Mouse (Mus musculus) G1E (cell line): ENCODE measurements around the gene Gm20708. TPM values are rescaled to one million over a fixed set of nuclear protein-coding genes. Genes with fewer than 3 reads are reported as not detected.
"Not testable (repeated sequence)": the region's sequence is repeated elsewhere in the genome, so short reads cannot be mapped to it uniquely, and the experiment has no call there.

Experiments
- ATAC-seq: 2 replicates; pipeline ENCODE4 v1.8.0; 2016; ENCODE audit warnings: mild to moderate bottlenecking; ENCODE audit not compliant: insufficient number of reproducible peaks, poor library complexity, low FRiP score, severe bottlenecking; ENCODE audit errors: extremely low read depth
- DNase-seq: peaks from one replicate; pipeline ENCODE4 v3.0.0; 2012; ENCODE audit warnings: low spot score
- H3K27me3 ChIP-seq: 2 replicates; pipeline ENCODE4 v1.6.1; 2012; ENCODE audit warnings: mild to moderate bottlenecking, low read length, inconsistent platforms; ENCODE audit not compliant: insufficient read depth
- H3K36me3 ChIP-seq: replicated peaks from 2 replicates; pipeline ENCODE3; 2012; ENCODE audit warnings: mild to moderate bottlenecking, inconsistent platforms
- H3K4me1 ChIP-seq: 2 replicates; pipeline ENCODE4 v1.6.1; 2012; ENCODE audit warnings: low read depth, low read length, inconsistent platforms, mixed read lengths; ENCODE audit not compliant: insufficient read depth
- H3K4me3 ChIP-seq: 2 replicates; pipeline ENCODE4 v1.5.1; 2012; ENCODE audit warnings: low read depth, mild to moderate bottlenecking, inconsistent platforms, low read length, moderate library complexity, mixed read lengths
- H3K9me3 ChIP-seq: replicated peaks from 2 replicates; pipeline ENCODE4 v1.6.1; 2012; ENCODE audit warnings: inconsistent platforms
- CTCF ChIP-seq: IDR thresholded peaks from 2 replicates; pipeline ENCODE4 v1.5.1; 2012; ENCODE audit warnings: low read depth, low read length, inconsistent platforms, mixed read lengths
- GATA1 ChIP-seq: IDR thresholded peaks from 2 replicates; pipeline ENCODE4 v1.6.1; 2012; ENCODE audit warnings: borderline replicate concordance, low read length, inconsistent platforms, mixed read lengths
- GATA2 ChIP-seq: IDR thresholded peaks from 2 replicates; pipeline ENCODE4 v1.6.1; 2012; ENCODE audit warnings: low read depth, low read length, inconsistent platforms, borderline replicate concordance
- POLR2AphosphoS5 ChIP-seq: IDR thresholded peaks from 2 replicates; pipeline ENCODE4 v1.6.1; 2012; ENCODE audit warnings: low read depth, low read length, inconsistent platforms; ENCODE audit not compliant: insufficient replicate concordance
- TAL1 ChIP-seq: conservative IDR thresholded peaks from 2 replicates; pipeline ENCODE4 v1.6.1; 2012; ENCODE audit warnings: low read depth, low read length, inconsistent platforms, mixed read lengths
- polyA plus RNA-seq: library from polyadenylated mRNA; stranded (reverse); fragments of >175 nt; gene quantifications from 2 replicates; pipeline ENCODE4 v1.2.3, GENCODE M21; 2012
- total RNA-seq, 2 experiments: library from RNA; stranded (forward) in 1 of 2; stranded (reverse) in 1 of 2; fragments of 200-1000 nt in 1 of 2; fragments of >200 nt in 1 of 2; fragmentation: Nextera tagmentation in 1 of 2; gene quantifications; 2 replicates each; pipeline ENCODE4 v1.2.3; 2014 to 2017

The Gm20708 gene
- total and polyA plus RNA-seq, 3 experiments = 0.09 to 8.7 TPM; not detected in 1

- H3K9me3 ChIP-seq = no peaks in the 10 kb centered on the region
- peak overlapping the region; percentile 70 for H3K4me3 ChIP-seq
- peak; percentile 67 for ATAC-seq
- peak; percentile 72 for DNase-seq
- peaks cover 58% of the 10 kb centered on the region for H3K4me1 ChIP-seq
- no peaks in the 10 kb centered on the region for H3K27me3 ChIP-seq
- H3K36me3 ChIP-seq = peaks cover 13% of the 10 kb centered on the region
- TF ChIP-seq POLR2AphosphoS5 (no peak), TAL1 (no peak), CTCF (peak; percentile 80)
These were observed 22.9 kb downstream of the Gm20708 start for GRCm38 (mm10) chr11:117832086-117832969.

- not testable (repeated sequence) for ATAC-seq, H3K9me3 ChIP-seq
These were observed 24.0 kb downstream of the Gm20708 start for GRCm38 (mm10) chr11:117833509-117833908.

GRCm38 (mm10) chr11:117834086-117834485 lies 24.6 kb downstream of the Gm20708 start:
- no peaks in the 10 kb centered on the region for H3K9me3 ChIP-seq
- DNase-seq (no peak), ATAC-seq (no peak)
- no peaks in the 10 kb centered on the region for H3K27me3 ChIP-seq
- H3K4me3 ChIP-seq = no peak overlapping the region
- TF ChIP-seq TAL1 = no peak
- TF ChIP-seq GATA1 = no peak
- peaks cover 13% of the 10 kb centered on the region for H3K36me3 ChIP-seq
- H3K4me1 ChIP-seq = peaks cover 52% of the 10 kb centered on the region

More at GRCm38 (mm10) chr11:117833509-117833908, 24.0 kb downstream of the Gm20708 start:
- Histone ChIP-seq H3K4me1 (peaks cover 52% of the 10 kb centered on the region), H3K36me3 (peaks cover 13% of the 10 kb centered on the region)
- DNase-seq, H3K4me3 ChIP-seq, H3K27me3 ChIP-seq: not testable (repeated sequence)

GRCm38 (mm10) chr11:117836306-117836705 lies 26.8 kb downstream of the Gm20708 start:
- H3K36me3 ChIP-seq = peaks cover 6% of the 10 kb centered on the region
- ATAC-seq (no peak), DNase-seq (no peak)
- H3K27me3 ChIP-seq = peaks cover 7% of the 10 kb centered on the region
- H3K4me3 ChIP-seq = no peak overlapping the region
- peaks cover 38% of the 10 kb centered on the region for H3K4me1 ChIP-seq
- H3K9me3 ChIP-seq = no peaks in the 10 kb centered on the region
- no peak for TF ChIP-seq CTCF

- Histone ChIP-seq H3K27me3 (peaks cover 15% of the 10 kb centered on the region), H3K9me3 (no peaks in the 10 kb centered on the region), H3K4me1 (peaks cover 24% of the 10 kb centered on the region), H3K36me3 (peaks cover 4% of the 10 kb centered on the region), H3K4me3 (no peak overlapping the region)
- DNase-seq (peak; percentile 37), ATAC-seq (no peak; the same call in 1 of the 2 replicates)
- TF ChIP-seq POLR2AphosphoS5 = no peak
- TF ChIP-seq GATA1 = no peak
- TF ChIP-seq TAL1 = no peak
- TF ChIP-seq GATA2 = no peak
- TF ChIP-seq CTCF = no peak
These were observed 29.1 kb downstream of the Gm20708 start for GRCm38 (mm10) chr11:117838572-117838971.

GRCm38 (mm10) chr11:117839021-117839420 lies 29.6 kb downstream of the Gm20708 start:
- Histone ChIP-seq H3K4me3 (no peak overlapping the region), H3K36me3 (peaks cover 4% of the 10 kb centered on the region), H3K9me3 (no peaks in the 10 kb centered on the region), H3K4me1 (peaks cover 24% of the 10 kb centered on the region), H3K27me3 (peaks cover 15% of the 10 kb centered on the region)
- DNase-seq (no peak), ATAC-seq (no peak)
- TF ChIP-seq CTCF (no peak), GATA1 (no peak), GATA2 (no peak), POLR2AphosphoS5 (no peak), TAL1 (no peak)

GRCm38 (mm10) chr11:117840910-117841309 lies 31.4 kb downstream of the Gm20708 start:
- no peak for DNase-seq
- Histone ChIP-seq H3K4me3 (no peak overlapping the region), H3K9me3 (no peaks in the 10 kb centered on the region), H3K4me1 (peaks cover 22% of the 10 kb centered on the region), H3K27me3 (peaks cover 15% of the 10 kb centered on the region), H3K36me3 (no peaks in the 10 kb centered on the region)
- ATAC-seq = no peak
- TF ChIP-seq POLR2AphosphoS5 (no peak), CTCF (no peak), GATA2 (no peak), TAL1 (no peak), GATA1 (no peak)
